Mouse (Mus musculus) stomach, postnatal 0 days (tissue): ENCODE results near the gene Tlx2.

Experiments used
- CTCF ChIP-seq: IDR thresholded peaks from 2 replicates; pipeline ENCODE4 v1.5.1; 2016; ENCODE audit warnings: antibody characterized with exemption, low read depth, mild to moderate bottlenecking, moderate library complexity
- EP300 ChIP-seq: optimal IDR thresholded peaks from 2 replicates; pipeline ENCODE3; 2016; ENCODE audit warnings: antibody characterized with exemption

- TF ChIP-seq CTCF (no peak), EP300 (no peak)
These were observed 49.6 kb upstream of the Tlx2 start for GRCm38 (mm10) chr6:83119734-83120051.
